Mouse (Mus musculus) CH12.LX (cell line): ENCODE measurements around the gene Rnf5. TPM values are rescaled to one million over a fixed set of nuclear protein-coding genes. Genes with fewer than 3 reads are reported as not detected.

ENCODE experiments used
- DNase-seq: peaks from one replicate; pipeline ENCODE4 v3.0.0-alpha.2; 2013; ENCODE audit errors: extremely low read depth
- H3K27ac ChIP-seq: 2 replicates; pipeline ENCODE4 v1.5.1; 2012; ENCODE audit warnings: low read depth, mild to moderate bottlenecking, control low read depth, moderate library complexity; ENCODE audit not compliant: insufficient read depth
- H3K27me3 ChIP-seq: replicated peaks from 2 replicates; pipeline ENCODE3; 2012; ENCODE audit warnings: inconsistent platforms
- H3K36me3 ChIP-seq, 2 experiments: replicated peaks in 1 of 2; 2 replicates each; pipeline versions ENCODE3 to v1.6.1; 2012; ENCODE audit warnings: inconsistent platforms in 1 of 2, low read length in 1 of 2, mild to moderate bottlenecking in 1 of 2, mixed read lengths in 1 of 2, moderate library complexity in 1 of 2; ENCODE audit not compliant: control insufficient read depth in 1 of 2, insufficient read depth in 1 of 2
- H3K4me1 ChIP-seq, 2 experiments: 2 replicates each; pipeline ENCODE4 v1.6.1; 2012; ENCODE audit warnings: inconsistent platforms in 1 of 2, moderate library complexity in 1 of 2; ENCODE audit not compliant: insufficient read depth in 2 of 2, control insufficient read depth in 1 of 2
- H3K4me2 ChIP-seq: 2 replicates; pipeline ENCODE4 v1.6.1; 2012; ENCODE audit warnings: low read depth, mild to moderate bottlenecking, control low read depth; ENCODE audit not compliant: poor library complexity, insufficient read depth, severe bottlenecking
- H3K4me3 ChIP-seq, 3 experiments: fragments of 150-350 bp in 1 of 3; sonication (generic) in 1 of 3; replicated peaks in 1 of 3; 2 replicates each; pipeline versions ENCODE3 to v1.5.1; 2011 to 2012; ENCODE audit warnings: low read depth in 2 of 3, low read length in 2 of 3, mild to moderate bottlenecking in 2 of 3, moderate library complexity in 2 of 3, control low read depth in 1 of 3, improper control_type of control experiment in 1 of 3, inconsistent platforms in 1 of 3, mixed read lengths in 1 of 3; ENCODE audit not compliant: poor library complexity in 1 of 3
- H3K79me2 ChIP-seq: replicated peaks from 2 replicates; pipeline ENCODE4 v1.6.1; 2012; ENCODE audit warnings: mild to moderate bottlenecking, moderate library complexity; ENCODE audit not compliant: control insufficient read depth, poor library complexity, insufficient read depth, severe bottlenecking; ENCODE audit errors: extremely low read depth
- H3K9ac ChIP-seq: 2 replicates; pipeline ENCODE4 v1.6.1; 2012; ENCODE audit warnings: low read depth, mild to moderate bottlenecking, control low read depth, moderate library complexity; ENCODE audit not compliant: insufficient read depth
- H3K9me3 ChIP-seq: replicated peaks from 2 replicates; pipeline ENCODE3; 2012; ENCODE audit warnings: low read length, inconsistent platforms, mixed read lengths
- BHLHE40 ChIP-seq: IDR thresholded peaks from 2 replicates; pipeline ENCODE4 v1.6.1; 2011; ENCODE audit warnings: mild to moderate bottlenecking, low read depth, low read length, improper control_type of control experiment
- CTCF ChIP-seq, 2 experiments: IDR thresholded peaks in 1 of 2; conservative IDR thresholded peaks in 1 of 2; 2 replicates each; pipeline ENCODE4 v1.5.1; 2011 to 2012; ENCODE audit warnings: low read depth in 2 of 2, low read length in 2 of 2, improper control_type of control experiment in 1 of 2, inconsistent platforms in 1 of 2, mild to moderate bottlenecking in 1 of 2, moderate library complexity in 1 of 2
- E2F4 ChIP-seq: IDR thresholded peaks from 2 replicates; pipeline ENCODE4 v1.6.1; 2011; ENCODE audit warnings: low read depth, low read length, improper control_type of control experiment; ENCODE audit not compliant: insufficient replicate concordance
- EP300 ChIP-seq: IDR thresholded peaks from 2 replicates; pipeline ENCODE4 v1.6.1; 2011; ENCODE audit warnings: low read length, improper control_type of control experiment
- ETS1 ChIP-seq: conservative IDR thresholded peaks from 2 replicates; pipeline ENCODE4 v1.6.1; 2012; ENCODE audit warnings: low read depth, mild to moderate bottlenecking, inconsistent platforms, low read length, improper control_type of control experiment, moderate library complexity
- GABPA ChIP-seq: IDR thresholded peaks from 2 replicates; pipeline ENCODE4 v1.6.1; 2012; ENCODE audit warnings: low read depth, low read length, improper control_type of control experiment, inconsistent platforms; ENCODE audit not compliant: insufficient replicate concordance
- HCFC1 ChIP-seq: IDR thresholded peaks from 2 replicates; pipeline ENCODE4 v1.6.1; 2012; ENCODE audit warnings: low read depth, mild to moderate bottlenecking, inconsistent platforms, low read length, improper control_type of control experiment
- IRF4 ChIP-seq: IDR thresholded peaks from 2 replicates; pipeline ENCODE4 v1.6.1; 2014; ENCODE audit warnings: low read depth, mild to moderate bottlenecking, inconsistent platforms, low read length, improper control_type of control experiment
- JUN ChIP-seq: IDR thresholded peaks from 2 replicates; pipeline ENCODE4 v1.6.1; 2011; ENCODE audit warnings: low read depth, mild to moderate bottlenecking, low read length, improper control_type of control experiment, moderate library complexity; ENCODE audit not compliant: insufficient read depth
- KAT2A ChIP-seq: IDR thresholded peaks from 2 replicates; pipeline ENCODE4 v1.6.1; 2012; ENCODE audit warnings: low read length, improper control_type of control experiment, inconsistent platforms; ENCODE audit not compliant: insufficient replicate concordance
- MAFK ChIP-seq: IDR thresholded peaks from 2 replicates; pipeline ENCODE4 v1.6.1; 2011; ENCODE audit warnings: low read length, improper control_type of control experiment; ENCODE audit not compliant: insufficient replicate concordance
- MAX ChIP-seq: IDR thresholded peaks from 2 replicates; pipeline ENCODE4 v1.6.1; 2011; ENCODE audit warnings: low read length, improper control_type of control experiment
- MEF2A ChIP-seq: IDR thresholded peaks from 2 replicates; pipeline ENCODE4 v1.6.1; 2014; ENCODE audit warnings: low read depth, mild to moderate bottlenecking, inconsistent platforms, low read length, improper control_type of control experiment, borderline replicate concordance
- MXI1 ChIP-seq: IDR thresholded peaks from 2 replicates; pipeline ENCODE4 v1.6.1; 2011; ENCODE audit warnings: mild to moderate bottlenecking, low read depth, low read length, improper control_type of control experiment
- MYC ChIP-seq: IDR thresholded peaks from 2 replicates; pipeline ENCODE4 v1.6.1; 2011; ENCODE audit warnings: low read depth, mild to moderate bottlenecking, improper control_type of control experiment, low read length
- NELFE ChIP-seq: IDR thresholded peaks from 2 replicates; pipeline ENCODE4 v1.6.1; 2011; ENCODE audit warnings: low read depth, low read length, improper control_type of control experiment
- NRF1 ChIP-seq: IDR thresholded peaks from 2 replicates; pipeline ENCODE4 v1.6.1; 2014; ENCODE audit warnings: low read depth, mild to moderate bottlenecking, inconsistent platforms, low read length, improper control_type of control experiment, moderate library complexity
- PAX5 ChIP-seq: IDR thresholded peaks from 2 replicates; pipeline ENCODE4 v1.6.1; 2012; ENCODE audit warnings: low read length, inconsistent platforms, mixed read lengths
- RAD21 ChIP-seq: IDR thresholded peaks from 2 replicates; pipeline ENCODE4 v1.6.1; 2011; ENCODE audit warnings: low read depth, mild to moderate bottlenecking, low read length, improper control_type of control experiment, moderate library complexity
- RCOR1 ChIP-seq: conservative IDR thresholded peaks from 2 replicates; pipeline ENCODE4 v1.6.1; 2012; ENCODE audit warnings: low read depth, mild to moderate bottlenecking, inconsistent platforms, low read length, improper control_type of control experiment
- SIN3A ChIP-seq: IDR thresholded peaks from 2 replicates; pipeline ENCODE4 v1.6.1; 2012; ENCODE audit warnings: low read length, improper control_type of control experiment, inconsistent platforms
- SMC3 ChIP-seq: IDR thresholded peaks from 2 replicates; pipeline ENCODE4 v1.6.1; 2011; ENCODE audit warnings: low read depth, low read length, improper control_type of control experiment
- TBP ChIP-seq: conservative IDR thresholded peaks from 2 replicates; pipeline ENCODE4 v1.6.1; 2011; ENCODE audit warnings: low read depth, low read length, improper control_type of control experiment
- TCF12 ChIP-seq: IDR thresholded peaks from 2 replicates; pipeline ENCODE4 v1.6.1; 2014; ENCODE audit warnings: low read depth, mild to moderate bottlenecking, inconsistent platforms, low read length, improper control_type of control experiment
- USF1 ChIP-seq: IDR thresholded peaks from 2 replicates; pipeline ENCODE4 v1.6.1; 2014; ENCODE audit warnings: low read depth, mild to moderate bottlenecking, inconsistent platforms, low read length, improper control_type of control experiment
- ZKSCAN1 ChIP-seq: IDR thresholded peaks from 2 replicates; pipeline ENCODE4 v1.6.1; 2012; ENCODE audit warnings: low read depth, inconsistent platforms, low read length, improper control_type of control experiment, borderline replicate concordance
- ZMIZ1 ChIP-seq: IDR thresholded peaks from 2 replicates; pipeline ENCODE4 v1.6.1; 2012; ENCODE audit warnings: low read depth, mild to moderate bottlenecking, inconsistent platforms, low read length, improper control_type of control experiment
- ZNF384 ChIP-seq: IDR thresholded peaks from 2 replicates; pipeline ENCODE4 v1.6.1; 2012; ENCODE audit warnings: low read depth, low read length, improper control_type of control experiment, inconsistent platforms
- dilution Hi-C: fragments of 300-500 bp; cut with MboI; formaldehyde crosslinking; loops from 2 replicates; pipeline ENCODE4 v1.14.3; 2020; ENCODE audit warnings: low sequenced_read_pairs; ENCODE audit not compliant: extremely low pct_unique_long_range_greater_than_20kb, extremely low pct_ligation_motif_present
- in situ Hi-C: fragments of 300-500 bp; cut with MboI; formaldehyde crosslinking; loops from 3 replicates; pipeline ENCODE4 v1.14.3; 2019; ENCODE audit warnings: low sequenced_read_pairs, low pct_ligation_motif_present, low pct_unique_long_range_greater_than_20kb, mixed read lengths
- polyA plus RNA-seq: library from polyadenylated mRNA; unstranded; fragments of >175 nt; gene quantifications from 2 replicates; pipeline ENCODE4 v1.2.1, GENCODE M21; 2012; ENCODE audit warnings: low read depth; ENCODE audit not compliant: insufficient read length
- total RNA-seq, 2 experiments: library from RNA; depleted of rRNA; stranded (reverse); fragments of 300-350 nt in 1 of 2; fragments of >200 nt in 1 of 2; gene quantifications; 2 replicates each; pipeline ENCODE4 v1.2.3; 2012 to 2014

Gene Rnf5
- total and polyA plus RNA-seq, 3 experiments: 8.4 to 35.1 (median 20.6) TPM

DNA sequence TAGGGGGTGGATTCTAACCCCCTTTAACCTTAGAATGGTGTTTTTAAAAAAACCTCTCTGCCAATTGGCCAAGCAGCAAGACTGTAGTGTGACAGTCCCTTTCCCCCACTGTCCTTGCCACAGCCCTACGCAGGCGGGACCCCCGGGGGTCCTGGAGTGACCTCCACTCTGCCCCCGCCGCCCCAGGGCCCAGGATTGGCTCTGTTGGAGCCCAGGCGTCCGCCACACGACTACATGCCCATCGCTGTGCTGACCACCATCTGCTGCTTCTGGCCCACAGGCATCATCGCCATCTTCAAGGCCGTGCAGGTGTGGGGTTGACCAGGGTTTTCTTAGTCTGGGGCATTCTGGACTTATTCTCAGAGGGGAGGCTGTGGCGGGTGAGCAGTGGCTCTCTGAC, 28.2 kb upstream of the Rnf5 start:
- Histone ChIP-seq H3K27ac (no peak overlapping the region), H3K9ac (no peak overlapping the region), H3K36me3 (no peaks in the 10 kb centered on the region), H3K79me2 (no peaks in the 10 kb centered on the region), H3K4me2 (no peak overlapping the region), H3K4me1 (peaks cover 2 to 3% of the 10 kb centered on the region in 2 experiments; a peak in 2 of 4 replicates), H3K9me3 (no peaks in the 10 kb centered on the region), H3K4me3 (no peak overlapping the region), H3K27me3 (peaks cover 74% of the 10 kb centered on the region)
- in situ Hi-C loops (no loop called here), dilution Hi-C loops (no loop called here)
- no peak for TF ChIP-seq KAT2A
- no peak for TF ChIP-seq USF1
- no peak for TF ChIP-seq JUN
- no peak for TF ChIP-seq RCOR1
- no peak for TF ChIP-seq PAX5
- no peak for TF ChIP-seq CTCF (conservative IDR thresholded peaks at IDR 0.05 in 1 of 2, IDR thresholded peaks at IDR 0.05 in 1 of 2; ENCODE audit: low read depth in 2 of 2, low read length in 2 of 2)
- no peak for TF ChIP-seq IRF4
- no peak for TF ChIP-seq TBP
- TF ChIP-seq ZKSCAN1: no peak
- no peak for TF ChIP-seq NELFE
- TF ChIP-seq MYC: no peak
- TF ChIP-seq ZNF384: no peak
- TF ChIP-seq SMC3: no peak
- TF ChIP-seq E2F4: no peak
- TF ChIP-seq HCFC1: no peak
- no peak for DNase-seq

DNA sequence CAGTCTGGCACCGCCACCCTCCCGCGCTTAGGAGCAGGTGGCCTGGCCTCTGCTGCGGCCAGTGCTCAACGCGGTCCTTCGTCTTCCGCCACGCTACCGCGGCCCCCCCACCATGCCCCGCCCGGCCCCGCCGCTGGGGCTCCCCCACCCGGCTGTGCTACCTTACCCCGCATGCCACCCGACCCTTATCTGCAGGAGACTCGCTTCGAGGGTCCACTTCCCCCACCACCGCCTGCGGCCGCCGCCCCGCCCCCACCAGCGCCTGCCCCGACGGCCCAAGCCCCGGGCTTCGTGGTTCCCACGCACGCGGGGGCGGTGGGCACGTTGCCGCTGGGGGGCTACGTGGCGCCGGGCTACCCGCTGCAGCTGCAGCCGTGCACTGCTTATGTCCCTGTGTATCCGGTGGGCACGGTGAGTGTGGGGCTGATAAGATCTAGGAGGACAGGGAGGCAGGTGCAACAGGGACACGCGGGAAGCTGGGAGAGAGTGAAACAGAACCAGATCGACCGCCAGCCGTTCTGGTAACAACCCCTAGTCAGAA, 27.3 kb upstream of the Rnf5 start:
- no peak for DNase-seq
- TF ChIP-seq MEF2A (no peak), TCF12 (no peak), GABPA (no peak), ZMIZ1 (no peak), EP300 (no peak), CTCF (conservative IDR thresholded peaks at IDR 0.05 in 1 of 2, IDR thresholded peaks at IDR 0.05 in 1 of 2; ENCODE audit: low read depth in 2 of 2, low read length in 2 of 2) (no peak), NELFE (no peak), BHLHE40 (no peak), MAX (no peak), ETS1 (no peak), SMC3 (no peak), USF1 (no peak), SIN3A (no peak), MAFK (no peak), HCFC1 (no peak), MXI1 (no peak), RAD21 (no peak), NRF1 (no peak)
- no peak overlapping the region for H3K27ac ChIP-seq
- peaks cover 2% of the 10 kb centered on the region for H3K9me3 ChIP-seq
- in situ Hi-C loops: no loop called here
- no peak overlapping the region for H3K9ac ChIP-seq
- H3K79me2 ChIP-seq: no peaks in the 10 kb centered on the region
- H3K4me3 ChIP-seq: no peak overlapping the region
- peaks cover 2 to 3% of the 10 kb centered on the region in 2 experiments; a peak in 2 of 4 replicates for H3K4me1 ChIP-seq
- peaks cover 72% of the 10 kb centered on the region for H3K27me3 ChIP-seq
- H3K36me3 ChIP-seq: no peaks in the 10 kb centered on the region
- no peak overlapping the region for H3K4me2 ChIP-seq
- dilution Hi-C loops: no loop called here
